8 mouse cellular contexts compared by ENCODE assay signal in the genomic region with DNA sequence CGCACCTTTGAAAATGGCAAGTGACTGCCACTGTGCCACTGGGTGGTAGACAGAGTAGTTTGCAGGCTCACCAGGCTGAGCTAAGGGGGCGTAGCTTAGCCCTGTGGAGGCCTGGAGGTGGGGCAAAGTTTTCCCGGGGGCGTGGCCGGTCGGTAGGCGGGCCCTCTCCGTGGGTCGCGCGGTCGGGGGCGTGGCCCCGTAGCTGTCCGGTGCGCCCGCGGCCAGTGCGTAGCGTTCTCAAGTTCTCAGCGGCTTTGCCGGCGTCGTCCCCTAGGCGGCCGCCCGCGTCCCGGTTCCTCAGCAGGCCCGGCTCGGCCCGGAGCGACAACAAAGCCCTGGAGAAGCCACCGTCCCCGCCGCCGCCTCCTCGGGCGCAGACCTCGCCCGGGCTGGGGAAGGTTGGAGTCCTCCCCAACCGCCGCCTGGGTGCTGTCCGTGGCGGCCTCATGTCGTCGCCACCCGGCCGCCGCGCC. TPM values are rescaled to one million over a fixed set of nuclear protein-coding genes. Genes with fewer than 3 reads are reported as not detected.
DNase-seq lines count a peak whose midpoint lies in the region; ATAC-seq lines count a peak whose summit lies in the region.

Gene Txnrd3 (plus strand): TSS at position 191 of the 473 bp plus-strand sequence.

- peak within 1 kb of the TSS; percentile 72 for H3K9ac ChIP-seq in hindbrain, embryonic 12.5 days

- no peaks in the 10 kb centered on the region for H3K9me3 ChIP-seq in hindbrain, embryonic 12.5 days (replicated peaks)

- H3K36me3 ChIP-seq in hindbrain, embryonic 12.5 days: no peaks in the 10 kb centered on the region

- H3K27me3 ChIP-seq in hindbrain, embryonic 12.5 days: no peaks in the 10 kb centered on the region

- H3K4me3 ChIP-seq in hindbrain, embryonic 12.5 days: peak within 1 kb of the TSS; percentile 71

- peak within 1 kb of the TSS; percentile 88 for H3K27ac ChIP-seq in hindbrain, embryonic 12.5 days

- H3K4me1 ChIP-seq in hindbrain, embryonic 12.5 days: peaks cover 3% of the 10 kb centered on the region; the same call in 1 of the 2 replicates

- ATAC-seq in hindbrain, embryonic 12.5 days (ENCODE audit: low FRiP score): peak; percentile 92

- WGBS in hindbrain, embryonic 12.5 days: 0% methylated on average over 49 of the region's 51 CpGs

- peak; percentile 96 for DNase-seq in Muller cell, postnatal 12 days (ENCODE audit: inconsistent ontology term)
- peak; percentile 84 for DNase-seq in cerebellum, adult 9-11 months
- DNase-seq in frontal cortex, postnatal 10 days (ENCODE audit: low spot score in 2 of 2): peak; percentile 75 to 85
- DNase-seq in layer of hippocampus, postnatal 14 days (ENCODE audit: low spot score in 2 of 2): peak; percentile 82 to 85
- DNase-seq in lung, postnatal 14 days: peak; percentile 96
- peak; percentile 74 for DNase-seq in retina, adult 2 months (ENCODE audit: low read depth, low spot score)
- DNase-seq in thymus, postnatal 36 days: peak; percentile 91 to 94

- peak within 1 kb of the TSS; percentile 85 for H3K4me2 ChIP-seq in hindbrain, embryonic 12.5 days (replicated peaks)

RNA-seq across cellular contexts. Expression of gene Txnrd3, which starts in this region (rescaled TPM):
- 15.5 and 16.3 TPM in 2 replicates for polyA plus RNA-seq in hindbrain, embryonic 12.5 days (2016; fragmentation: Nextera tagmentation; extraction: Ambion mirVana)
- total RNA-seq in layer of hippocampus, postnatal 14 days (2021): 1 to 10 TPM; 4.8 to 5.2 TPM

Comparison
In these comparisons a context has a peak if more than half of its experiments do, and no peak if none do; other contexts are left out.
1. Peak in every context shown above with its lines: DNase-seq, ATAC-seq, H3K4me3 ChIP-seq and H3K27ac ChIP-seq.